Mouse (Mus musculus): ENCODE measurements at regions not wholly inside any gene's neighbourhood (a gene's known extent, or its start where the extent isn't known, plus 50 kb on each side); places are given as distances from the start of the nearest gene placed in this dataset.
A peak's percentile ranks its signal among the peaks of the same experiment; 100 is the strongest.

- no peak for DNase-seq (ENCODE audit: low read depth, low spot score)
These were observed 194.9 kb upstream of the Acvr2a start for GRCm38 (mm10) chr2:48619042-48619441.

DNA sequence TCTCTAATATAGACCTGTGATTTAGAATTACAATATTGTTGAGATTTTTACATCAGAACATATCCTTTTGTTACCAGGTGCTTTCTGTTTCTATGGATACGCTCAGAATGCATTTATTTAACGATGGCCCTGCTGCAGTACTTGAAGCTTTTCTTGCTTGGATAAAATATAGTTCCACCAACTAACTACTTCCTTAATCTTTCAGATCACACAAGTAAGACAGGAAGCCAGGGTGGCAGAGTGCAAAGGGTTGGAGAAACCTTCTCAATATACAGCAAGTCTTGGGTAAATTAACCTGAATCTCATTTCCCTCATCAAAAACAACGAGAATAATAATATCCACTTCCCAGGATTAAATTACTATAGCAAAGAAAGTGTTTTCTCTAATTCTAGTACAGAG is 193.1 kb upstream of the Acvr2a start:
- DNase-seq (ENCODE audit: low read depth, low spot score): no peak

GRCm38 (mm10) chr2:48622316-48622715 is 191.6 kb upstream of the Acvr2a start:
- DNase-seq (ENCODE audit: low read depth, low spot score): no peak

GRCm38 (mm10) chr2:48624040-48624439 is 189.9 kb upstream of the Acvr2a start:
- DNase-seq (ENCODE audit: low read depth, low spot score): no peak

- DNase-seq (ENCODE audit: low read depth, low spot score): no peak
These were observed 189.4 kb upstream of the Acvr2a start for GRCm38 (mm10) chr2:48624461-48624860.

GRCm38 (mm10) chr2:48627011-48627410 is 186.9 kb upstream of the Acvr2a start:
- DNase-seq (ENCODE audit: low read depth, low spot score): peak; percentile 37

DNA sequence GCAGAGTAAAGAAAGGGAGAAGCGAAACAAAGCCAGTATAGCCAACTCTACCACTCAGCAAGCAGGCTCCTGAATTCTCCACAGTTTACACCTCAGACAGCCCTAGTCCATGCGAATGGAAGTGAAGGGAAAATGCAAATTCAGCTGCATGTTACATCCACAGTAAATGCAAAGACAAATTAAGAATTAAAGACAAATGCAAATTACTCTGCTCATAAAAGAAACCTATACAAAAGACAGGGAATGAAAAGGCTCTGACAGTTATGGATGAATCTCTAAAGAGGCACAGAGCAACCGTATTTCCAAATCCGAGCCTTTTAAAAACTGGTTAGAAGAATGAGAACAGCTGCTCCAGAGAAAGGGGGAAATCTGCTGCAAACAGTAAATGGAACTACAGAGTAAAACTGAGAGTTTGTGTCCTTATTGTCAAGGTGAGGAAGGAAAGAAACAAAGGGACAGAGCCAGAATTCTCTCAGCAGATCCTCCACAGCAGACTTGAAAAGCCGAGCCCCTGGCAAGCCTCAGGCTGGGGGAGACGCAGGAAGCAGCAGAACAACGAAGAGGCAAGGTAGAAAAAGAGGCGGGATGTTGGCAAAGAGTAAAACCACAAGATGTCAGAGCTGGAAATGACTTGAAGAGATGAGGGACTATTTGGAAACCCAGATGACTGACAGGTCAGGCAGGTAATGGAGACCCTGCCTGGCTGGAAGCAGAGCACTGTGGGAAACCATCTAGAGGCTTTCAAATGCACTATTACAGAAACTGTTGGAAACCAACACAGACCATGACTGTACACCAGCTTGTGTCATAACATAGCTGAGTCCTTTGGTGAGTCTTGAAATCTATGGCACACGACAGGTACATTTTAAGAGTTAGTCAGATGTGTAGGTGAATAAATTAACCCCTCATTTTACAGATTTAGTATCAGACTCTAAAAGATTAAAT is 184.5 kb upstream of the Acvr2a start:
- no peak for DNase-seq (ENCODE audit: low read depth, low spot score)

DNA sequence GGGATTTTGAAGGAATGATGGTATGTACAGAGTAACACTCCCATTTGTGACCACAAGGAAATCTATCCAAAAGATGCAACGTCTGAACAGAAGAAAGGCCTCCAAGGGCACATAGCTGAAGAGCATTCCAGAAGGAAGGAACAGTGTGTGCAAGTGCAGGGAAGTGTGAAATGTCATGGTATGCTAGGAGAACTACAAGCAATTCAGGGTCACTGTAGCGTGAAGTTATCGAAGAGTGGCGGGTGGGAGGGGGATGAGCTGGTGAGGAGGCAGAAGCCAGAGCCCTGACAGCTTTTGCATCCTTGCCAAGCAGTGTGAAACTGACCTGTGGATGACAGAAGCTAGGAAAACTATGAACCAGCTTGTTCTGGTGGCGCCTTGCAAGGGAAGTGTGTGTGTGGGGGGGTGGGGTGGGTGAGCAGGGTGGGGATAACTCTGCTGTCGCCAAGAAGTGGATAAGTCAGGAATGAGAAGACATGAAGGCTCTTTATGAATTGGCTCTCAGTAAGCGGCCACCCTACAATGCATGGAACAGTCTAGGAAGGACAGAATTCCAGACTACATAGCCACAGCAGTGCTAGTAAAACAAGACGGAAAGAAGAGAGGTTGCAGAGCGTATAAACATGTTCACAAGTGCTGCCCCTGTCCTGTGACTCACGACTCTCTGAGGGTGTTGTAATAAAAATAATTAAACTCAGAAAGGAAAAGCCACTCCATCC is 179.3 kb upstream of the Acvr2a start:
- DNase-seq (ENCODE audit: low read depth, low spot score): no peak

DNA sequence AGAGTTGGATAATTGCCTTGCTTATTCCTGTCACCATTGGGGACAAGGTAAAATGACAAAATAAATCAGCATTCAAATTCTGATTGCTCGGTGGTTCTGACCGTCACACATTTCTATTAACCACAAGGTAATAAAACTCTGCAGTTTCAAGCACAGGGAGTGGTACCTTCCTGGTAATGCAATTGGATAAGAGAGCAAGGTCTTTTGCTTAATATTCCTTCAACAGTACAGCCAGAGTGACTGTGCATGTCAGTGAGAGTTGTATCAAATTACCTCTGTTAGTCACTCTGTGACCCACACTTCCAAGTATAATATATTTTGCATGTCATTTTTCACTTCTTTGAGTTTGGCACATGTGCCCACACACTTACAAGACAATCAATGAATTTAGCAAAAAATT is 177.8 kb upstream of the Acvr2a start:
- no peak for DNase-seq (ENCODE audit: low read depth, low spot score)

GRCm38 (mm10) chr2:48644114-48644513 is 169.8 kb upstream of the Acvr2a start:
- DNase-seq (ENCODE audit: low read depth, low spot score): no peak

DNA sequence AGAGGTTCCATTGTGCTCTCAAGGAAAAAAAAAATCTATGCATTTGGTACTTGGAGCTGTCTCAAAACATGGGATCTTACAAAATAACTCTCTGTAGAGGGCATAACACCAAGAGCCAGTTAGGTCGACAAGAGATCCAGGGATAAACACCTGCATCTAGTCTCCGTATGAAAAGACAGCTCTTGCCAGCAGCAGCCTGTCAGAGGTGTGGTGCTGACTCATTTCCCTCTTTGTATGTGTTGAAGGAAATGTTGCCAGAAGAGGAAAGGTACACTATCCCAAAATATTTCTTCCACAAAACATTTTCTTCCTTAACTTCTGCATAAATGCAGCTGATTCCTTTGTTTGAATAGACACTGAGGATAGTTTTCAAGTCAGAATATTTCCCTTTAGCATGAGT is 163.6 kb upstream of the Acvr2a start:
- no peak for DNase-seq (ENCODE audit: low read depth, low spot score)

- DNase-seq (ENCODE audit: low read depth, low spot score): no peak
These were observed 152.7 kb upstream of the Acvr2a start for GRCm38 (mm10) chr2:48661222-48661621.

- DNase-seq (ENCODE audit: low read depth, low spot score): no peak
These were observed 148.8 kb upstream of the Acvr2a start for GRCm38 (mm10) chr2:48665103-48665502.

GRCm38 (mm10) chr2:48689098-48689497 is 124.8 kb upstream of the Acvr2a start:
- no peak for DNase-seq (ENCODE audit: low read depth, low spot score)

DNA sequence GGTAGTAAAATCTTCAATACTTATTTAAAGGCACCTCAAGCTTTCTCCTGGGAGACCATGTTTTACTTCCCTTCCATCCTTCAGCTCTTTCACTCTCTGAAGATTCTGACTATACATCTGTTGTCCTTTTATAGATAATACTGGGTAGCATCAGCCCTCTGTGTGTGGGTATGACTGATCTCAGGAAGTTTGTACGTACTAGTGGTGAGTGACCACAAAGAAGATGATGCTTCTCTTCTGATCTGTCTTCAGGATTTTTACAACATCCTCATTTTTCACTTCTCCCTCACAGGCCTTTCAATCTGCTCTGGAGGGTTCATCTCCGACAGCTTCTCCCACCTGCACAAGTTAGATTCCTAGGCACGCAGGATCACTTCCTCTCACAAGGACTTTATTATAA is 119.4 kb upstream of the Acvr2a start:
- DNase-seq (ENCODE audit: low read depth, low spot score): no peak

DNA sequence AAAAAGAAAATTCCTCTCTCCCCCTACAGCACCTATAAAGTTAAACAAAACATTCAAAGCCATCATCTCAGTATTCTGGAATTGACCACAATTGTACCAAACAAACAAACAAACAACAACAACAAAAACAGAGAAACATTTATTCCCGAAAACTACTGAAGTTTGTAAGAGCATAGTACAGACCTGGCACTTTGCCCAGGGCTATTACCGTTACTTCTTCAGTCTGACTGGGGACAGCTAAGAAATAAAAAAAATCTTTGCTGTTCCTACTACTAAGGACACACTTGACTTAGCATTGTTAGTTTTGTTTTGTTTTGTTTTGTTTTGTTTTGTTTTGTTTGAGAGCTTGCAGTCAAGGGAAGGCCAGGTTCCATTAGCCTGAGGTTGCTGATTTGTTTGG is 113.0 kb upstream of the Acvr2a start:
- no peak for DNase-seq (ENCODE audit: low read depth, low spot score)

- no peak for DNase-seq (ENCODE audit: low read depth, low spot score)
These were observed 108.7 kb upstream of the Acvr2a start for GRCm38 (mm10) chr2:48705103-48705804.

DNA sequence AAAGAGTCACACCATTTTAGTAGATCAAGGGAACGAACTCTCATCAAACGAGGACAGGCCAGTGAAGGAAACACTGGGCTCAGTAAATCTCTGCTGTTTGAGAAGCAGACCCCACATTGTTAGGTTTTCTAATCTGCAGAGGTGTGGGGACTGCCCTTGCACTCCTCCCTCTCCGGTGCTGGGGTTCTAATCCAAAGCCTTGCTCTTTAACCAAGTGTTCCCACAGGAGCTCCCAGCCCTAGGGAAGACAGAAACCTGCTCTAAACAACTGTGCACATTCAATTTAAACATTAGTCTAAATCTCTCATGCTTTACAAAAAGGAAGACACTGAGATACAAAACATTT is 108.1 kb upstream of the Acvr2a start:
- no peak for DNase-seq (ENCODE audit: low read depth, low spot score)

- no peak for DNase-seq (ENCODE audit: low read depth, low spot score)
These were observed 107.7 kb upstream of the Acvr2a start for GRCm38 (mm10) chr2:48706188-48706587.

DNA sequence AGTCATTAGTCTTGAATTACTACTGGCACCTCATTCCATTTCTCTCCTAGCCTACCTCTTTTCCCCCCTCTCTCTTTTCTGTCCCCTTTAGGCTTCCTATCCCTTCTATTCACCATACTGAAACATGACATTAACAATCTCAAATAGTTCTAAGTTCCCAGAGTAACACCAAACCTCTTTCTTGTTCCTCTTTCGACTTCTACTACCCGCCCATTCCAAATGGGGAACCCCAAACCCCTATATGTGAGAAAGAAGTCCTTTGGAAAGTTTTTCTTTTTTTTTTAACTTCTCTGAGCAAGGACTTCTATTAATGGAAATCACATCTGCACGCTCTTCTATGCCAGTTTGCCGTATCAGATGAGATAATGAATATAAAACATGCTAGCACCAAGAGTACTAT is 97.7 kb upstream of the Acvr2a start:
- DNase-seq (ENCODE audit: low read depth, low spot score): no peak

DNA sequence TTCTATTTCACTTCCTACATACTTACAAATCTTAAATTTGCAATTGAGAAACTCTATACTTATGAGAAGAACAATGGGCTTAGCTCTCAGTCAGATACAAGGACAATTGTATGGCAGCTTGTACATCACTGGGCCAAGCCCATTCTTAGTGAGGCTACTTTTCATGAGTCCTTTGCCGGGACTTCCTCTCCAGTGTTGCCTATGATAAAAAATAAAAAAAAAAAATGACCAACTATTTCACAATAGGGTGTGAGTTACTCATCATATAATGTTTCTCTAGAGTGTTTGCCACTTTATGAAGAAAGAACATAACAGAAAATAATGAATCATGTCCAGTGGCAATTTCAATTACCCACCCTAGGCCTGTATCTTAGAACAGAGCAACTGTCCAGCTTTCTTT is 96.1 kb upstream of the Acvr2a start:
- DNase-seq (ENCODE audit: low read depth, low spot score): no peak

DNA sequence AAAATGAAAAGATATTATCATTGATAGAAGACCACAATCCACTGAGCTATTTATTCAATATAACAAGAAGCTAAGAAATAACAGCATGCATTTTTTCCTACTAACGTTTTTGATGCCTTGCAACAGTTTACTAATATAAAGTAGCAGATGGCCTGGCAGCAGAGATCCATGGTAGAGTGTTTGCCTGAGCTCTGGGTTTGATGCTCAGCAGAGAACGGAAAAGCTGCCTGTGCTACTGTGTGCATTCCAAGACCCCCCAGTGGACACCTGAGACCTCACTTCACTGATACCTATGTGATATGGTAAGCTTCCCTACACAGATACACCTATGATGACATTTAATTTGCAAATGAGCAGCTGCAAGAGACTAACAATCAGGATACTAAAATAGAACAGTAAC is 95.6 kb upstream of the Acvr2a start:
- no peak for DNase-seq (ENCODE audit: low read depth, low spot score)

All from brain, embryonic 18.5 days (tissue).